Mouse (Mus musculus): ENCODE measurements around the gene Gemin5. TPM values are rescaled to one million over a fixed set of nuclear protein-coding genes. Genes with fewer than 3 reads are reported as not detected.

Gene Gemin5
- total and polyA plus RNA-seq, 3 experiments = 66.7 to 89.6 (median 88.6) TPM

GRCm38 (mm10) chr11:58183579-58183978 lies 15.2 kb upstream of the Gemin5 start (continued):
- TF ChIP-seq MAX (IDR thresholded peaks at IDR 0.05; ENCODE audit: low read length) (peak; percentile 78), RCOR1 (conservative IDR thresholded peaks at IDR 0.05; ENCODE audit: low read depth, low read length) (peak; percentile 92; the same call in 1 of the 2 replicates), EP300 (IDR thresholded peaks at IDR 0.05; ENCODE audit: low read length) (peak; percentile 89), ZMIZ1 (IDR thresholded peaks at IDR 0.05; ENCODE audit: low read depth, low read length) (no peak), ZNF384 (IDR thresholded peaks at IDR 0.05; ENCODE audit: low read depth, low read length) (peak; percentile 42), CHD2 (IDR thresholded peaks at IDR 0.05; ENCODE audit: low read length) (no peak), BHLHE40 (IDR thresholded peaks at IDR 0.05; ENCODE audit: low read depth, low read length) (peak; percentile 76), POLR2AphosphoS2 (IDR thresholded peaks at IDR 0.05; ENCODE audit: low read depth, low read length) (no peak), MAFK (IDR thresholded peaks at IDR 0.05; ENCODE audit: insufficient replicate concordance, low read length) (no peak), NRF1 (IDR thresholded peaks at IDR 0.05; ENCODE audit: low read depth, low read length) (no peak), E2F4 (IDR thresholded peaks at IDR 0.05; ENCODE audit: insufficient replicate concordance, low read depth, low read length) (no peak), HCFC1 (IDR thresholded peaks at IDR 0.05; ENCODE audit: low read depth, low read length) (peak; percentile 51)

GRCm38 (mm10) chr11:58180756-58181155 lies 12.4 kb upstream of the Gemin5 start:
- Histone ChIP-seq H3K36me3 (replicated peaks in 1 of 2; ENCODE audit: control insufficient read depth in 1 of 2, insufficient read depth in 1 of 2, low read length in 1 of 2) (peaks cover 32 to 50% of the 10 kb centered on the region in 2 experiments), H3K4me1 (ENCODE audit: control insufficient read depth in 1 of 2, insufficient read depth in 2 of 2) (peaks cover 9 to 41% of the 10 kb centered on the region in 2 experiments), H3K4me3 (replicated peaks in 1 of 3; ENCODE audit: low read depth in 2 of 3, low read length in 2 of 3, poor library complexity in 1 of 3) (no peak overlapping the region), H3K79me2 (replicated peaks; ENCODE audit: control insufficient read depth, extremely low read depth, insufficient read depth, poor library complexity, severe bottlenecking) (peaks cover 4% of the 10 kb centered on the region), H3K4me2 (ENCODE audit: insufficient read depth, low read depth, poor library complexity, severe bottlenecking) (no peak overlapping the region), H3K9me3 (replicated peaks; ENCODE audit: low read length) (no peaks in the 10 kb centered on the region), H3K9ac (ENCODE audit: insufficient read depth, low read depth) (no peak overlapping the region), H3K27me3 (replicated peaks) (no peaks in the 10 kb centered on the region), H3K27ac (ENCODE audit: insufficient read depth, low read depth) (no peak overlapping the region)
- in situ Hi-C loops (cut with MboI; ENCODE audit: low pct_ligation_motif_present, low pct_unique_long_range_greater_than_20kb, low sequenced_read_pairs) (loop anchor here (10.0 kb wide), 1 partner anchor 124 kb away; the partner anchor contains the start of gene Zfp692), dilution Hi-C loops (cut with MboI; ENCODE audit: extremely low pct_ligation_motif_present, extremely low pct_unique_long_range_greater_than_20kb, low sequenced_read_pairs) (no loop called here)
- DNase-seq (ENCODE audit: extremely low read depth) = no peak
- TF ChIP-seq TBP (conservative IDR thresholded peaks at IDR 0.05; ENCODE audit: low read depth, low read length) (no peak), JUN (IDR thresholded peaks at IDR 0.05; ENCODE audit: insufficient read depth, low read depth, low read length) (no peak), PAX5 (IDR thresholded peaks at IDR 0.05; ENCODE audit: low read length) (no peak), USF1 (IDR thresholded peaks at IDR 0.05; ENCODE audit: low read depth, low read length) (no peak), ZNF384 (IDR thresholded peaks at IDR 0.05; ENCODE audit: low read depth, low read length) (no peak), ELF1 (IDR thresholded peaks at IDR 0.05; ENCODE audit: low read depth, low read length) (no peak), CTCF (conservative IDR thresholded peaks at IDR 0.05 in 1 of 2, IDR thresholded peaks at IDR 0.05 in 1 of 2; ENCODE audit: low read depth in 2 of 2, low read length in 2 of 2) (no peak), ETS1 (conservative IDR thresholded peaks at IDR 0.05; ENCODE audit: low read depth, low read length) (no peak), USF2 (conservative IDR thresholded peaks at IDR 0.05; ENCODE audit: low read depth, low read length) (no peak), KAT2A (IDR thresholded peaks at IDR 0.05; ENCODE audit: insufficient replicate concordance, low read length) (no peak), MEF2A (IDR thresholded peaks at IDR 0.05; ENCODE audit: borderline replicate concordance, low read depth, low read length) (no peak), HCFC1 (IDR thresholded peaks at IDR 0.05; ENCODE audit: low read depth, low read length) (no peak), RAD21 (IDR thresholded peaks at IDR 0.05; ENCODE audit: low read depth, low read length) (no peak), MAX (IDR thresholded peaks at IDR 0.05; ENCODE audit: low read length) (no peak)

All from CH12.LX (cell line).